Mouse (Mus musculus) bone marrow, adult 2 months (tissue): ENCODE results near the gene Polr3e.
"Not testable (repeated sequence)": the region's sequence is repeated elsewhere in the genome, so short reads cannot be mapped to it uniquely, and the experiment has no call there.

Experiments used
- CTCF ChIP-seq: fragments of 200-500 bp; IDR thresholded peaks from 2 replicates; pipeline ENCODE4 v1.5.1; 2011; ENCODE audit warnings: low read length, control low read depth; ENCODE audit not compliant: control insufficient read depth, insufficient read depth
- POLR2A ChIP-seq: fragments of 200-500 bp; IDR thresholded peaks from 2 replicates; pipeline ENCODE4 v1.6.1; 2011; ENCODE audit warnings: low read depth, mild to moderate bottlenecking, control low read depth, low read length, borderline replicate concordance; ENCODE audit not compliant: control insufficient read depth

DNA sequence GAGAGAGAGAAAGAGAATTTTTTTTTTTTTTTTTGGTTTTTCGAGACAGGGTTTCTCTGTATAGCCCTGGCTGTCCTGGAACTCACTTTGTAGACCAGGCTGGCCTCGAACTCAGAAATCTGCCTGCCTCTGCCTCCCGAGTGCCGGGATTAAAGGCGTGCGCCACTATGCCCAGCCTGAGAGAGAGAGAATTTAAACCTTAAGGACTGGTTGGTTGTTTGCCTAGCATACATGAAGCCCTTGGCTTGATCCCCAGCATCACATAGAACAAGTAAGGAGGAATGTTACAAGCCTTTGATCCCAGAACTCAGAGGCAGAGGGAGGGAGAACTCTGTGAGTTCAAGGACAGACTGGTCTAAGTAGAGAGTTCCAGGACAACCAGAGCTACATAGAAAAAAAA lies 6.3 kb upstream of the Polr3e start:
- TF ChIP-seq CTCF, POLR2A: not testable (repeated sequence)
